Mouse (Mus musculus) bone marrow, adult 2 months (tissue): Measurements from ENCODE around the gene Fam213a.

Source experiments
- CTCF ChIP-seq: fragments of 200-500 bp; IDR thresholded peaks from 2 replicates; pipeline ENCODE4 v1.5.1; 2011; ENCODE audit warnings: low read length, control low read depth; ENCODE audit not compliant: control insufficient read depth, insufficient read depth
- POLR2A ChIP-seq: fragments of 200-500 bp; IDR thresholded peaks from 2 replicates; pipeline ENCODE4 v1.6.1; 2011; ENCODE audit warnings: low read depth, mild to moderate bottlenecking, control low read depth, low read length, borderline replicate concordance; ENCODE audit not compliant: control insufficient read depth

DNA sequence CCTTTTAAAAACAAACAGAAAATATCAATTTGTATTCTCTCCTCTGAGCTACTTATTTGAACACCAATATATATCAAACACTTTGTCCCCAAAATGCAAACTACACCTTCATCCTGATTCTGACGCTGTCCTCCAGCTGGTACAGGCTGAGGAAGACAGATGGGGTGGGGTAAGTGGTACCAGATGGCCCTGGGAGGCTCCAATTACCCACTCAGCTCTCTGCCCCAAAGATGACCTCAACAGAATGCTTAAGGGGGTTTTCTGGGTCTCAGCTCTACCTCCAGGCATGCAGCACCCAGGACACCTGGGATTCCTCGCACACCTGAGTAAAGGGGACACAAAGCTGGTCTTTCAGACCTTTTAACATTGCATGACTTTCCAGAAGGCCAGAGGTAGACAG is 60.9 kb downstream of the Fam213a start:
- no peak for TF ChIP-seq POLR2A
- TF ChIP-seq CTCF, result no peak
